Mouse (Mus musculus) mesoderm, embryonic 11.5 days (tissue): Measurements from ENCODE around the gene Gm2832.
A peak's percentile ranks its signal among the peaks of the same experiment; 100 is the strongest.
"Not testable (repeated sequence)": the region's sequence is repeated elsewhere in the genome, so short reads cannot be mapped to it uniquely, and the experiment has no call there.

ENCODE experiments used
- DNase-seq: peaks from one replicate; pipeline ENCODE4 v3.0.0-alpha.2; 2012; ENCODE audit warnings: low read depth, low spot score

Gene Gm2832

DNA sequence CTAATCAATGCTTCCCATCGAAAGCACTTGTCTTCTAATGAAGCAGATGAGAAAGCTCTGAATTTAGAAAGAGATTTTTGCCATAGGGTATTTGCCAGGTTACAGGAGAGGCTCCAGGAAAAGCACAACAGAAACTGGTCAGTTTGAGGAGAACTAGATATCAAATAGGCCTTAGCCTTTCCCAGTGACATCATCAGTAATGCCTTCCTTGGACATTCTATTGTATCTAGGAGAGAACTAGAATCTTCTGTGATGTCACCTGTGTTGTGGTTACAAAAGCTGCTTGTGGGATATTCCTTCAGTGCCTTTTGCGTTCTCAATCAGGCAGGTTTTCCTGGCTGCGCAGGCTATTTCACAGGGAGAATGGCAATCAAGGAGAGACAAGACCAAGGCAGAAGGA lies at the start of gene Gm2832:
TSS of gene Gm2832 (plus strand) at position 301 of the 400 bp plus-strand sequence.
- not testable (repeated sequence) for DNase-seq

GRCm38 (mm10) chr14:41263296-41263695 lies 15.3 kb upstream of the Gm2832 start:
- DNase-seq = not testable (repeated sequence)

DNA sequence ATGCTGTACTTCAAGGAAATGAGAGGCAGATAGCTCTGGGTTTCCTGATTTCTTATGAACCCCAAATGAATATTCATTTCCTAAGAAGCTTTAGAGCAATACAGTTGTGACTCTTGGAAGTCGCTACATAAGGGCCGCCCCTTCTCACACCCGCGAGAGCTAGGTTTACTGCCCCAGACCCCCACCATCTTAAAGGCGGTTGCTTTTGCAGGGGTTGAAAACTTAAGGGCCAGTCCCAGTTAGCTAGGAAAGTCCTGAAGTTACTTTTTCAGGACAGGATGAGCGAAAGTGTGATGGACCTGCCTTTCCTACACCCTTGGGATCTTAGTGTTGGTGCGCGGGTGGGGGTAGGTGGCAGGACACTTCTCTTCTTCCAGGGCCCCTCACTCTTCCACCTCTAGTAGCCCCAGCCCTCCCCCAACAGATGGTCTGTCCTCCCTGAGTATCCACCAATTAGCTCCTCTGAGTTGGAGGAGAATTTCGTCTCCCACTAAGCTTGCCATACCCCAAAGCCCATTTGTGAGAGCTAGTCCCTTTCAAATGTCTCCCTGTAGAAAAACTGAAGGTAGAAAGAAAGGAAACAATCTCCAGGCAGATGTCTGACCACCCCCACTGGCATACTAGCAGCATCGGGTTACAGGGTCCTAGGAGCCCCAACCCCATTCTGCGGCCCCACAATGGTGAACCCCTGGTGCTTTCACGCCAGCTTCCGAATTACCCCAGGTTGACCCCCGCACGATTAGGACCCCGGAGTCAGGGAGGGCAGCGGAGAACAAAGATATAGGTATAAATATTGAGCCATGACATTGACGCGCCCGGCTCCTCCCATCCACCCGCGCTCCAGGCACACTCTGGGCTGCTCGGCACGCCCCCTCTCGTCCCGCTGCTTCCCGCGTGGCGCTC lies 14.5 kb upstream of the Gm2832 start:
- DNase-seq = peak; percentile 2

GRCm38 (mm10) chr14:41264756-41265566 lies 13.6 kb upstream of the Gm2832 start:
- peak; percentile 20 for DNase-seq

- not testable (repeated sequence) for DNase-seq
These were observed 7.4 kb downstream of the Gm2832 start for GRCm38 (mm10) chr14:41285965-41286364.
